Mouse (Mus musculus): ENCODE measurements around the gene Capn6. TPM values are rescaled to one million over a fixed set of nuclear protein-coding genes. Genes with fewer than 3 reads are reported as not detected.
A peak's percentile ranks its signal among the peaks of the same experiment; 100 is the strongest.

The Capn6 gene
- 1 to 10 TPM; 1.0 to 1.2 TPM for total RNA-seq (2021)

- intact Hi-C loops (cut with DNase I) = no loop called here
- peak; percentile 1 to 4 for DNase-seq
Observed at GRCm38 (mm10) chrX:143827212-143827611, at the start of gene Capn6. Gene Capn6 (minus strand): TSS chrX:143827414.

GRCm38 (mm10) chrX:143867129-143867664, 40.0 kb upstream of the Capn6 start:
- intact Hi-C loops (cut with DNase I) = no loop called here
- DNase-seq = no peak

GRCm38 (mm10) chrX:143851351-143851750, 24.1 kb upstream of the Capn6 start:
- DNase-seq = no peak
- intact Hi-C loops (cut with DNase I) = no loop called here

GRCm38 (mm10) chrX:143849969-143850368, 22.8 kb upstream of the Capn6 start:
- no peak for DNase-seq

DNA sequence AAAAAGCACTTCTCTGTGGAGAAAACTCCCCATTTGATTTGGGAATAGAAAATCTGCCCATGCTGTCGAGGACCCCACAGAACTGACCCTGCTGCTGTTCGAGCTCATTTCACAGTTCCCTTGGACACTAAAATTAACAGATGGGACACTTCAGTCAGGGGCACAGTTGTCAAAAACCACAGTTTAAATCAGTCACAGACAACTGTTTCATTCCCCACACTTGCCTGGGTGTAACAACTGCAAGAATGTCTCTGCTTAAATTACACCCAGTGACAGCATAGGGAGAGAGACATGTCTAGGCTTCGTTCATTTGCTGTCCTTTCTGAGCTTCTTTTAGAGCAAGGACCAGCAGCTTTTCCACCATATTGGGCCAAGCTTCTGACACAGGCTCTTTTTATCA, 19.4 kb upstream of the Capn6 start:
- DNase-seq = no peak
- intact Hi-C loops (cut with DNase I) = no loop called here

More at GRCm38 (mm10) chrX:143849969-143850368, 22.8 kb upstream of the Capn6 start:
- intact Hi-C loops (cut with DNase I) = no loop called here

DNA sequence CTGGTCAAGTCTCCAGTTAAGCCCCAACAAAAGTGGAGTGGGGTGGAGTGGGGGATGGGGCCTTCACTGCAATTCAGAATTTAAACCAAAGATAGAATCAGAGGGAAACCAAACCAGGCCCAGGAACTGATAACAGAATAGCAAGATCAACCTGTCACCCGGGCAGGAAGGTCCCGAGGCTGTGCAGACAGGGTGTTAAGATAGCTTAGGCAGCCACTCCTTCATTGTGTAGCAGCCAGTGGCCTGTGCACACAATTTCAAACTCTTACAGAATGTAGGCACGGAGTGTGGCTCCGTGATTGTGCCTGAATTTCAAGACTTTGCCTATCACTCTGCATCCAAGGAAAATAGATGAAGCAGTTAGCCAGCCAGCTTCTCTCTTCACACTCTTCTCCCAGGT, 693 bp downstream of the Capn6 start:
- intact Hi-C loops (cut with DNase I) = no loop called here
- DNase-seq = no peak

DNA sequence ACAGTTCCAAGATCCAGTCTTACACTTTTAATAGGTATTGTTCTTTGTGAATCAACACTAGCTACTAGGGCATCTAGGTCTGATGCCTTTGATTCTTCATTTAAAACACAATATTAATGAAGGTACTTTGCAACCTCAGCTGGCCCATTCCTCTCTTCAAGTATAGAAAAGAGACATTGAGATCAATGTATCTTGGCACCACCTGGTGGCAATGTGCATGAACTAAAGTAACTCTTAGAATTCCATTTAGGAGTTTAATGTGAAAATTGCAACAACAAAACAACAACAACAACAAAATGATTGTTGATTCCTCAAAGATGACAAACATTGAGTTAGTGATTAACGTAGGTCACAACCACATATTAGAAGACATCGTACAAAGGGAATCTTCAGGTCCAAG, 8.3 kb downstream of the Capn6 start:
- DNase-seq = no peak
- intact Hi-C loops (cut with DNase I) = no loop called here

DNA sequence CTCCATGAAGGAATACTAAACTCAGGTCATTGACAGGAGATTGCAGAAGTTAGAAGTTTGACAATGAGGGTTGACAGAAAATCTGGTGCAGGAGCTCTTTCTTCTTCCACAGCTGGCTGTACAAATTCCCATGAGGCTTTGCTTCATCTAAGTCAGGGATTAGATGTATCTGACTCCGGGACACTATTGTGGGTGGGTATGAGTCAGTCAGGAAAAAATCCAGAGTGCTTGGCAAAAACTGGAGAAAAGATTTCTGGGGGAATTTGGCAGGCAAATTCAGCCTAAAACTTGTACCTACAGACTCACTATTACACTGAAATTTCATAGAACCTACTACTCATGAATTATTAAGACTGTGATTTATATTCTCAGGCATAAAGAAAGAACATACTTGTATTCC, 11.3 kb downstream of the Capn6 start:
- intact Hi-C loops (cut with DNase I) = no loop called here
- DNase-seq = no peak

- intact Hi-C loops (cut with DNase I) = no loop called here
Observed at GRCm38 (mm10) chrX:143762556-143762955, 64.7 kb downstream of the Capn6 start.

More at GRCm38 (mm10) chrX:143762556-143762955, 64.7 kb downstream of the Capn6 start:
- no peak for DNase-seq

Small RNA genes within 50 kb of the gene (microRNA-seq; reads per million reads assigned to microRNA genes)
- gene Gm47298 (ENCODE audit: borderline number of aligned reads in 2 of 2) = 0 reads per million in 2 experiments

Other genes starting within 250 kb of the Capn6 start
- gene Dcx, start 105.9 kb upstream of the Capn6 start, total RNA-seq (2021) = not detected